Mouse (Mus musculus) frontal cortex, adult 2 months (tissue): Measurements from ENCODE around the gene Neurod6. TPM values are rescaled to one million over a fixed set of nuclear protein-coding genes. Genes with fewer than 3 reads are reported as not detected.

ENCODE experiments used
- DNase-seq, 2 experiments: peaks; one replicate each; pipeline ENCODE4 v3.0.0; 2022; ENCODE audit warnings: low spot score in 1 of 2; ENCODE audit errors: extremely low spot score in 1 of 2
- polyA plus RNA-seq: library from polyadenylated mRNA; depleted of rRNA; stranded (reverse); fragments of >200 nt; gene quantifications from 2 replicates; pipeline ENCODE4 v1.2.3, GENCODE M21; 2012; rRNA removed

Neurod6 gene
- polyA plus RNA-seq, 1 experiment: 42.3 TPM

DNA sequence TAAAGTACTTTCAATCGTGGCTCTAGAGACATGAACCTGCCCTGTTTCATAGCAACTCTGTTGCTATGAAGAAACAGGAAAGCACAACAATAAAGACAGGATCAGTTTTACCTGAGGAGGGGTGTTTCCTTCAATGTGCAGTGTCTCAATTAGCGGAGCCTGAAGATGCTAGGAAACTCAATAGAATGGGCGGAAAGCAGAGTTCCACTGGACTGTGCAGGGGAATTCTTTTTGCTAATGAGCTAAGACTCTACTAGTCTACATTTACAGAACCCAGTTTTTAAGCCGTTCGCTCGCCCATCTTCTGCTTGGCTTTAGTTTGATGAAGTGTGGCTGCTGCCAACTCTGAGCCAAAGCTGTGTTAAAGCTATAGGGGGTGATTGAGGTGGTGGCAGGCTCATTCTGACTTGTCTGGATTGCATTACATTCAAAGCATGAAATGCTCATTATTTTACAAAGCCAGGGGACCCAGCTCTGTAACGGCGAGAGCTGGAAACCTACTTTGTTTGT is 33.2 kb downstream of the Neurod6 start:
- DNase-seq: no peak

DNA sequence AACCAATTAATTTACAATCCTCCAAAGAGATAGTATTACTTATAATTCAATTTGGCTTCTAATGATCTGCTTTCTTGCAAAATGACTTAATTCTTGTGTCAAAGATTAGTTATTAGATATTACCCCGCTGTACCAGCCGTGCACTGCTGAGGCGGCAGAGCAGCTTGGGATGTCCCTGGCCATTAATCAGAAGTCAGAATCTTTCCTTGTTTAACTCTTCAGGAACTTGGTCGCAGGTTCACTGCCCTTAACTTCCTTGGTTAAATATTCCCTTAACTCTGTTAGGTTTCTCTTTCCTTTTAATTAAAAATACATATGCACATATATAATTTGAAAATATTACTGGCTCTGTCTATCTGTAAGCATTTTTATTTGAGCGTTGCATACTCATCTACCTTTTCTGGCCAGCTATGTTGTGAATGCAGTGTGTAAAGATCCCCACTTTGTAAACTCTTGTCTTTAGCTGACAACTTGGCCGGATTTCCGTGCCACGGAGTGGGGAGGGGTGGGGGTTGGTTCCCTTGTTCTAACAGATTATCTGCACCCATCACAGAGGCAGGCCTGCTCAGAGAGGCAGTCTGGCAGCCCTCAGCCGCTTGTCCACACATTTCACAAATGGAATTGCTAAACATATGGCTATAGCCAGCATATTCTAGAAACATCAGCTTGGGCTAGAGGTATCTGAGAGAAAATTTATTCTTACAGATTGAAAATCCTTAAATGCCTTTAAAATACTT is 34.1 kb downstream of the Neurod6 start:
- DNase-seq: peak; percentile 15 to 54

DNA sequence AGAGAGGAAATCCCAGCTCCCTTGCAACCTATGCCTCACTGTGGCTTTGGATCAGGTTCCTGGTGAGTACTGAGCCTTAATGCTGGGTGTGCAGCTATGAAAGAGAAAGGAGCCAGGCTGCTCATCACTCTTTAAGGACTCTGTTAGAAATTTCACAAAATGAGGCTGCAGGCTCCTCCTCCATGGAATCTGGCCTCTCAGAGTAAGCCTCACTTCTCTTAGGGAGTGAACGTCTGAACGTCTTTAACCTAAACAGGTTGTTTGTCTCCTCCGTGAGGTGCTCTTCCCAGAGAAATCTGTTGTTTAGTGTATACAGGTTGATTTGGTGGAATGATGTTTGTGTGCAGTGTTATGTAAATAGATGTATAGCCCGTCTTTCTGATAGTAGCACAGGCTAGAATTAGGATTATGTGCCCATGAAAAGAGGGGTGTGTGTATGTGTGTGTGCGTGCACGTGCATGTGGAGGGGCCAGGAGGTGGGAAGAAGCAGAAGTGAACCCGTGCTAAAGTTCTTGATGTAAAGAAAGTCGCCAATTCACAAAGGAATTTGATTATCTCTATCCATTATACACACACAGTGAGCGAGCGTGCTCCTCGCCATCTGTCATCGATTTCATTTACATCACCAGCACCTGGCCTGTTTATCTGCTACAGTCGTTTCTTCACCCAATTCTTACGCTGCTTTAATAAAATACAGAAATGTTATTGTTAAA is 34.8 kb downstream of the Neurod6 start:
- DNase-seq: no peak

DNA sequence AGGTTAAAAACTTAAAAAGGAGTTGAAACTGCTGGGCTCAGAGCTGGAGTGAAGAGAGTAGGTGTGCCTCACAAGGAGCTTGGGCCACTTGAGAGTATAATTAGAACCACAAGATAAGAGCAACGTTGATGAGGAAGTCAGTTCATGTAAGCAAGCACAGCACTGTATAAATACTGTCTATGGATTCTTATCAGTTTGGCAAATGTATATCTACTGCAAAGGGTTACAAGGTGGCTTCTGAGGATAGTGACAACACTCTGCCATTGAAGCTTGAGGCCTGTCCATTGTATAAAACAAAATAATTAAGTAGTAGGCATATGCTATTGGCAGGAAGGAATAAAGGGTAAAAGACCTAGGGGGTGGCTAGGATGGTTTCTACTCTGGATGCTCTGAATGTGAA is 46.4 kb downstream of the Neurod6 start:
- no peak for DNase-seq

Other genes starting within 250 kb of the Neurod6 start
- gene Adcyap1r1, start 229.3 kb downstream of the Neurod6 start, polyA plus RNA-seq: 119 and 133 TPM in 2 replicates
- gene Itprid1, start 155.6 kb upstream of the Neurod6 start, polyA plus RNA-seq: 0.59 and 0.64 TPM in 2 replicates